Mouse (Mus musculus): Measurements from ENCODE around the gene Celsr3. TPM values are rescaled to one million over a fixed set of nuclear protein-coding genes. Genes with fewer than 3 reads are reported as not detected.

Celsr3 gene
- polyA plus RNA-seq, 1 experiment from 2014 or later = 0.12 TPM

GRCm38 (mm10) chr9:108842989-108843388 is 16.9 kb downstream of the Celsr3 start:
- WGBS = 12% methylated on average over 14 of the region's 14 CpGs
- peak overlapping the region in 1 of 2 experiments; percentile 4; a peak in 1 of 4 replicates for H3K4me3 ChIP-seq (ENCODE audit: control insufficient read depth in 1 of 2, insufficient read depth in 1 of 2, low read depth in 1 of 2, low read length in 2 of 2)
- no peak overlapping the region for H3K27ac ChIP-seq (replicated peaks in 1 of 2; ENCODE audit: control insufficient read depth in 1 of 2, insufficient read depth in 1 of 2, low read depth in 2 of 2, low read length in 2 of 2)
- 0 out of 2 replicates have a peak, but pooled peaks have one; percentile 8 for ATAC-seq (ENCODE audit: insufficient number of reproducible peaks, insufficient read depth, low FRiP score, low read depth)
- no peaks in the 10 kb centered on the region for H3K36me3 ChIP-seq (ENCODE audit: control insufficient read depth, insufficient read depth, low read length)
- no peaks in the 10 kb centered on the region for H3K9me3 ChIP-seq (ENCODE audit: control insufficient read depth, low read length)
- H3K4me2 ChIP-seq (ENCODE audit: low read length) = peak overlapping the region; percentile 47
- peaks cover 4% of the 10 kb centered on the region in 2 experiments; a peak in 1 of 4 replicates for H3K4me1 ChIP-seq (ENCODE audit: control insufficient read depth in 2 of 2, insufficient read depth in 2 of 2, low read length in 2 of 2)
- H3K27me3 ChIP-seq (ENCODE audit: control insufficient read depth, insufficient read depth, low read length) = peaks cover 19% of the 10 kb centered on the region; the same call in 1 of the 2 replicates
- H3K9ac ChIP-seq (ENCODE audit: low read length) = peak overlapping the region; percentile 34

- WGBS = 67% methylated on average over 5 of the region's 5 CpGs
- peaks cover 28% of the 10 kb centered on the region for H3K27me3 ChIP-seq (ENCODE audit: control insufficient read depth, insufficient read depth, low read length)
- ATAC-seq (ENCODE audit: insufficient number of reproducible peaks, insufficient read depth, low FRiP score, low read depth) = no peak
These were observed 19.3 kb downstream of the Celsr3 start for GRCm38 (mm10) chr9:108845390-108845789.

DNA sequence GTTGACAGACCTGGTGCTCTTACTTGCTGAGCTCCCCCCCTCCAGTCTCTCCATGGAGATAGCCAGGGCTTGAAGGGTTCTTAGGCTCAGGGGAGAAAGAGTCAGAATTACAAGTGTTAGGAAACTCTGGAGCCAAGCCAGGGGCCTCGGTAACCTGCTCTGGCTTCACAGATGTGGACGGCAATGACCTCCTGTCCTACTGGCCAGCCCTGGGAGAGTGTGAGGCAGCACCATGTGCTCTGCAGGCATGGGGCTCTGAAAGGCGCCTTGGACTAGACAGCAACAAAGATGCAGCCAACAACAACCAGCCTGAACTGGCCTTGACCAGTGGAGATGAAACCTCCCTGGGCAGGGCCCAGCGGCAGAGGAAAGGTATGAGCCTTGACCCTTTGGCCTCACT is 21.3 kb downstream of the Celsr3 start:
- no peak for ATAC-seq (ENCODE audit: insufficient number of reproducible peaks, insufficient read depth, low FRiP score, low read depth)
- Histone ChIP-seq H3K27ac (replicated peaks in 1 of 2; ENCODE audit: control insufficient read depth in 1 of 2, insufficient read depth in 1 of 2, low read depth in 2 of 2, low read length in 2 of 2) (no peak overlapping the region), H3K4me1 (ENCODE audit: control insufficient read depth in 2 of 2, insufficient read depth in 2 of 2, low read length in 2 of 2) (peaks cover 4% of the 10 kb centered on the region in 2 experiments; a peak in 2 of 4 replicates), H3K27me3 (ENCODE audit: control insufficient read depth, insufficient read depth, low read length) (peaks cover 16% of the 10 kb centered on the region), H3K36me3 (ENCODE audit: control insufficient read depth, insufficient read depth, low read length) (no peaks in the 10 kb centered on the region), H3K9ac (ENCODE audit: low read length) (no peak overlapping the region), H3K9me3 (ENCODE audit: control insufficient read depth, low read length) (no peaks in the 10 kb centered on the region), H3K4me2 (ENCODE audit: low read length) (no peak overlapping the region), H3K4me3 (ENCODE audit: control insufficient read depth in 1 of 2, insufficient read depth in 1 of 2, low read depth in 1 of 2, low read length in 2 of 2) (no peak overlapping the region)
- 85% methylated on average over 4 of the region's 4 CpGs for WGBS

More at GRCm38 (mm10) chr9:108845390-108845789, 19.3 kb downstream of the Celsr3 start:
- Histone ChIP-seq H3K4me2 (ENCODE audit: low read length) (no peak overlapping the region), H3K9ac (ENCODE audit: low read length) (no peak overlapping the region), H3K9me3 (ENCODE audit: control insufficient read depth, low read length) (no peaks in the 10 kb centered on the region), H3K4me1 (ENCODE audit: control insufficient read depth in 2 of 2, insufficient read depth in 2 of 2, low read length in 2 of 2) (peaks cover 4% of the 10 kb centered on the region in 2 experiments; a peak in 1 of 4 replicates), H3K27ac (replicated peaks in 1 of 2; ENCODE audit: control insufficient read depth in 1 of 2, insufficient read depth in 1 of 2, low read depth in 2 of 2, low read length in 2 of 2) (no peak overlapping the region), H3K36me3 (ENCODE audit: control insufficient read depth, insufficient read depth, low read length) (no peaks in the 10 kb centered on the region), H3K4me3 (ENCODE audit: control insufficient read depth in 1 of 2, insufficient read depth in 1 of 2, low read depth in 1 of 2, low read length in 2 of 2) (no peak overlapping the region)

- no peak for ATAC-seq (ENCODE audit: insufficient number of reproducible peaks, insufficient read depth, low FRiP score, low read depth)
- peaks cover 9% of the 10 kb centered on the region; the same call in 1 of the 2 replicates for H3K27me3 ChIP-seq (ENCODE audit: control insufficient read depth, insufficient read depth, low read length)
- H3K9me3 ChIP-seq (ENCODE audit: control insufficient read depth, low read length) = no peaks in the 10 kb centered on the region
- no peaks in the 10 kb centered on the region for H3K36me3 ChIP-seq (ENCODE audit: control insufficient read depth, insufficient read depth, low read length)
- H3K4me2 ChIP-seq (ENCODE audit: low read length) = no peak overlapping the region
- no peak overlapping the region for H3K27ac ChIP-seq (replicated peaks in 1 of 2; ENCODE audit: control insufficient read depth in 1 of 2, insufficient read depth in 1 of 2, low read depth in 2 of 2, low read length in 2 of 2)
- no peak overlapping the region for H3K4me3 ChIP-seq (ENCODE audit: control insufficient read depth in 1 of 2, insufficient read depth in 1 of 2, low read depth in 1 of 2, low read length in 2 of 2)
- 67% methylated on average over 17 of the region's 17 CpGs for WGBS
- H3K4me1 ChIP-seq (ENCODE audit: control insufficient read depth in 2 of 2, insufficient read depth in 2 of 2, low read length in 2 of 2) = peaks cover 4 to 11% of the 10 kb centered on the region in 2 experiments
- no peak overlapping the region for H3K9ac ChIP-seq (ENCODE audit: low read length)
These were observed 22.3 kb downstream of the Celsr3 start for GRCm38 (mm10) chr9:108848419-108848818.

DNA sequence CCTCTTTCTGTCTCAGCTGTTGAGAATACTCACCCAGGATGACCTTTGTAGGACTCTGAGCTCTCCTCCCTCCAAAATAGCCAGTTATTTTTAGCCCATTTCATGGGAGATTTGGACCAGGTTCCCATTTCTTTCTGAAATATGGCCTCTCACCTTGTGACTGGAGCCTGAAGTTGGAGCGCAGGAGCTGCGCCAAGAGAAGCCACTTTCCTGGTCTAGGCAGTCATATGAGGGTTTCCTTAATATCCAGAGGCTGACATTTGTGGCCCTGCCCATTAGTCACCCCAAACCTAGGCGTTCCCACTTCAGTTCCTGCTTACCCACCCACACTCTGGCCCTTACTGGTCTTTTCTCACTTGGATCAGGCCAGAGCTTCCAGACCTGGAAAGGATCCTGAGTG is 26.9 kb downstream of the Celsr3 start, which contains the start of gene Slc26a6:
TSS of gene Slc26a6 (plus strand) at position 308 of the 400 bp plus-strand sequence.
- Histone ChIP-seq H3K4me2 (ENCODE audit: low read length) (peak within 1 kb of the TSS; percentile 97), H3K9me3 (ENCODE audit: control insufficient read depth, low read length) (no peaks in the 10 kb centered on the region), H3K4me1 (ENCODE audit: control insufficient read depth in 2 of 2, insufficient read depth in 2 of 2, low read length in 2 of 2) (peaks cover 16 to 26% of the 10 kb centered on the region in 2 experiments), H3K27ac (replicated peaks in 1 of 2; ENCODE audit: control insufficient read depth in 1 of 2, insufficient read depth in 1 of 2, low read depth in 2 of 2, low read length in 2 of 2) (peak within 1 kb of the TSS; percentile 55 to 84), H3K27me3 (ENCODE audit: control insufficient read depth, insufficient read depth, low read length) (peaks cover 9% of the 10 kb centered on the region; the same call in 1 of the 2 replicates), H3K9ac (ENCODE audit: low read length) (peak within 1 kb of the TSS; percentile 85), H3K4me3 (ENCODE audit: control insufficient read depth in 1 of 2, insufficient read depth in 1 of 2, low read depth in 1 of 2, low read length in 2 of 2) (peak within 1 kb of the TSS; percentile 65 to 83), H3K36me3 (ENCODE audit: control insufficient read depth, insufficient read depth, low read length) (peaks cover 11% of the 10 kb centered on the region)
- ATAC-seq (ENCODE audit: insufficient number of reproducible peaks, insufficient read depth, low FRiP score, low read depth) = no peak
- WGBS = 82% methylated on average over 3 of the region's 3 CpGs

DNA sequence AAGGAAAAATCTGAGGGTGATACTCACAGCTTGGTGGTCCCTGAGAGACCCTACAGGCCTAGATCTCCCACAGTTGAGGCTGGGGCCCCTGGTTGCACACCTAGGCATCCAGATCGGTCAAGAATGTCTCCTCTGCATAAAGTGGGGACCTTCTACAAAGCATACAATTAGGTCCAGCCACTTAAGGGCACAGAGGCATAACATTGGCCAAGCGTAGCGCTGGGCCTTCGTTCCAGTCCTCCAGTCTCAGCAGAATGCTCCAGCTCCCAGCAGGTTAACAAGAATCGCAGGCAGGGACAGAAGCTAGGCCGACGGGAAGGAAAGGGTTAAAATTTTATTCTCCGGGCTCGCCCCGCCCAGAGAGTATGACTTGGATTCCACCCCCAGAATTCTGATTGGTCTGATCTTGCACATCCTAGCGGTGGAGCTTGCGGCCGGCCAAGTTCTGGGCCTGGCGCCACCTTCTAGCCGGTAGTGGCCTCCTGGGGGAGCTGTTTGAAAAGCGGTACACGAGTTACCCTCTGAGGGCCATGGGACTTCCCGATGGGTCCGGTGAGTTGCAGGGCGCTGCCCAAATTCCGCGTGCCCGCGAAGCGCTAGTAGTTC is 27.6 kb downstream of the Celsr3 start:
- Histone ChIP-seq H3K27ac (replicated peaks in 1 of 2; ENCODE audit: control insufficient read depth in 1 of 2, insufficient read depth in 1 of 2, low read depth in 2 of 2, low read length in 2 of 2) (peak overlapping the region; percentile 55 to 84), H3K4me2 (ENCODE audit: low read length) (peak overlapping the region; percentile 97), H3K36me3 (ENCODE audit: control insufficient read depth, insufficient read depth, low read length) (peaks cover 11% of the 10 kb centered on the region), H3K4me3 (ENCODE audit: control insufficient read depth in 1 of 2, insufficient read depth in 1 of 2, low read depth in 1 of 2, low read length in 2 of 2) (peak overlapping the region; percentile 65 to 83), H3K4me1 (ENCODE audit: control insufficient read depth in 2 of 2, insufficient read depth in 2 of 2, low read length in 2 of 2) (peaks cover 17 to 29% of the 10 kb centered on the region in 2 experiments), H3K9me3 (ENCODE audit: control insufficient read depth, low read length) (no peaks in the 10 kb centered on the region), H3K27me3 (ENCODE audit: control insufficient read depth, insufficient read depth, low read length) (peaks cover 3% of the 10 kb centered on the region; the same call in 1 of the 2 replicates), H3K9ac (ENCODE audit: low read length) (peak overlapping the region; percentile 85)
- WGBS = 2% methylated on average over 25 of the region's 25 CpGs
- peak; percentile 91 for ATAC-seq (ENCODE audit: insufficient number of reproducible peaks, insufficient read depth, low FRiP score, low read depth)

DNA sequence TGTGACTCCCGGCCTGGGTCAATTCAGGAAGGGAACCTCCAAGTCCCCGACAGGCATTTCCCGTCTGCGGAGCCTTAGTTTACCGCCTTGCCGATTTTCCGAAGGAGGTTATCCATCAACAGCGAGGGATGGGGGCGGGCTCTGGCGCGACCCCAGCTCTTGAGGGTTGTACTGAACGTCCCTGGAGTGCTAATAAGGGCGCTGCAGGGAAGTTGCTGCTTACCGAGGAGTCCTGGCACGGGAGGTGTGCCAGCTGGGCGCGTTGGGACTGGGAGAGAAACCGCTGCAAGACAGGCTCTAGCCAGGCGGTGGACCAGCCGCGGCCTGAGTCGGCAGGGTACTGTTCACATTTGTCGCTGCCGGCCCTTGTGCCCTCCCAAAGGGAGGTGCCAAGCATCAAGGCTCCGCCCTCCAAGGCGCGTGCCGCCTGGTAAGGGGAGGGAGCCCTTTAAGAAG is 28.1 kb downstream of the Celsr3 start:
- H3K9ac ChIP-seq (ENCODE audit: low read length) = peak overlapping the region; percentile 85
- WGBS = under 1% methylated on average over 28 of the region's 28 CpGs
- H3K4me3 ChIP-seq (ENCODE audit: control insufficient read depth in 1 of 2, insufficient read depth in 1 of 2, low read depth in 1 of 2, low read length in 2 of 2) = peak overlapping the region; percentile 65 to 83
- H3K36me3 ChIP-seq (ENCODE audit: control insufficient read depth, insufficient read depth, low read length) = peaks cover 11% of the 10 kb centered on the region
- H3K27me3 ChIP-seq (ENCODE audit: control insufficient read depth, insufficient read depth, low read length) = no peaks in the 10 kb centered on the region
- peak; percentile 78 for ATAC-seq (ENCODE audit: insufficient number of reproducible peaks, insufficient read depth, low FRiP score, low read depth)
- H3K27ac ChIP-seq (replicated peaks in 1 of 2; ENCODE audit: control insufficient read depth in 1 of 2, insufficient read depth in 1 of 2, low read depth in 2 of 2, low read length in 2 of 2) = peak overlapping the region; percentile 55 to 84
- peaks cover 21 to 34% of the 10 kb centered on the region in 2 experiments for H3K4me1 ChIP-seq (ENCODE audit: control insufficient read depth in 2 of 2, insufficient read depth in 2 of 2, low read length in 2 of 2)
- H3K9me3 ChIP-seq (ENCODE audit: control insufficient read depth, low read length) = no peaks in the 10 kb centered on the region
- peak overlapping the region; percentile 97 for H3K4me2 ChIP-seq (ENCODE audit: low read length)
